Mouse (Mus musculus) megakaryocyte, embryonic 14.5 days (primary cell): Measurements from ENCODE around the gene Tub. TPM values are rescaled to one million over a fixed set of nuclear protein-coding genes. Genes with fewer than 3 reads are reported as not detected.

Source experiments
- H3K27me3 ChIP-seq: replicated peaks from 2 replicates; pipeline ENCODE3; 2012; ENCODE audit warnings: inconsistent platforms
- H3K36me3 ChIP-seq: replicated peaks from 2 replicates; pipeline ENCODE3; 2012; ENCODE audit warnings: low read length, inconsistent platforms, mixed read lengths
- H3K4me1 ChIP-seq: 2 replicates; pipeline ENCODE4 v1.6.1; 2012; ENCODE audit warnings: inconsistent platforms
- H3K4me3 ChIP-seq: replicated peaks from 2 replicates; pipeline ENCODE3; 2012; ENCODE audit warnings: moderate library complexity, mild to moderate bottlenecking, inconsistent platforms
- H3K9me3 ChIP-seq: 2 replicates; pipeline ENCODE4 v1.6.1; 2012; ENCODE audit warnings: inconsistent platforms
- FLI1 ChIP-seq: IDR thresholded peaks from 2 replicates; pipeline ENCODE4 v1.6.1; 2012; ENCODE audit warnings: low read length, inconsistent platforms, mixed read lengths
- GATA1 ChIP-seq: IDR thresholded peaks from 3 replicates; pipeline ENCODE4 v1.6.1; 2012; ENCODE audit warnings: mixed read lengths, low read length, inconsistent platforms, borderline replicate concordance
- polyA plus RNA-seq: library from polyadenylated mRNA; stranded (reverse); fragments of >175 nt; gene quantifications from 2 replicates; pipeline ENCODE4 v1.2.3, GENCODE M21; 2012; ENCODE audit warnings: low replicate concordance; ENCODE audit not compliant: insufficient read depth

The Tub gene
- polyA plus RNA-seq, 1 experiment = not detected

GRCm38 (mm10) chr7:109009260-109009659 lies 59.1 kb downstream of the Tub start:
- H3K9me3 ChIP-seq = no peaks in the 10 kb centered on the region
- H3K4me3 ChIP-seq = no peak overlapping the region
- H3K27me3 ChIP-seq = peaks cover 47% of the 10 kb centered on the region
- H3K36me3 ChIP-seq = no peaks in the 10 kb centered on the region
- TF ChIP-seq GATA1 = no peak
- no peaks in the 10 kb centered on the region for H3K4me1 ChIP-seq

- H3K4me3 ChIP-seq = no peak overlapping the region
- H3K27me3 ChIP-seq = peaks cover 50% of the 10 kb centered on the region
- no peaks in the 10 kb centered on the region for H3K36me3 ChIP-seq
- no peaks in the 10 kb centered on the region for H3K9me3 ChIP-seq
- no peak for TF ChIP-seq FLI1
- no peak for TF ChIP-seq GATA1
- no peaks in the 10 kb centered on the region for H3K4me1 ChIP-seq
Measured at GRCm38 (mm10) chr7:109010720-109011595, 60.8 kb downstream of the Tub start.

- no peaks in the 10 kb centered on the region for H3K4me1 ChIP-seq
- no peak overlapping the region for H3K4me3 ChIP-seq
- peaks cover 51% of the 10 kb centered on the region for H3K27me3 ChIP-seq
- H3K36me3 ChIP-seq = no peaks in the 10 kb centered on the region
- no peaks in the 10 kb centered on the region for H3K9me3 ChIP-seq
- TF ChIP-seq GATA1 (no peak), FLI1 (no peak)
Measured at GRCm38 (mm10) chr7:109011596-109012180, 61.5 kb downstream of the Tub start.

GRCm38 (mm10) chr7:109012575-109012974 lies 62.4 kb downstream of the Tub start:
- TF ChIP-seq FLI1 (no peak), GATA1 (no peak)
- no peaks in the 10 kb centered on the region for H3K9me3 ChIP-seq
- no peaks in the 10 kb centered on the region for H3K4me1 ChIP-seq
- no peak overlapping the region for H3K4me3 ChIP-seq
- no peaks in the 10 kb centered on the region for H3K36me3 ChIP-seq
- peaks cover 50% of the 10 kb centered on the region for H3K27me3 ChIP-seq

GRCm38 (mm10) chr7:109012998-109013625 lies 63.0 kb downstream of the Tub start:
- Histone ChIP-seq H3K4me3 (no peak overlapping the region), H3K9me3 (no peaks in the 10 kb centered on the region), H3K27me3 (peaks cover 52% of the 10 kb centered on the region), H3K36me3 (no peaks in the 10 kb centered on the region), H3K4me1 (no peaks in the 10 kb centered on the region)
- TF ChIP-seq GATA1 (no peak), FLI1 (no peak)

- Histone ChIP-seq H3K9me3 (no peaks in the 10 kb centered on the region), H3K27me3 (peaks cover 42% of the 10 kb centered on the region), H3K4me1 (no peaks in the 10 kb centered on the region), H3K4me3 (no peak overlapping the region), H3K36me3 (no peaks in the 10 kb centered on the region)
- TF ChIP-seq GATA1 (no peak), FLI1 (no peak)
Measured at GRCm38 (mm10) chr7:109014851-109015250, 64.7 kb downstream of the Tub start.

- Histone ChIP-seq H3K4me1 (no peaks in the 10 kb centered on the region), H3K4me3 (no peak overlapping the region), H3K9me3 (no peaks in the 10 kb centered on the region), H3K36me3 (no peaks in the 10 kb centered on the region), H3K27me3 (peaks cover 29% of the 10 kb centered on the region)
- no peak for TF ChIP-seq FLI1
- TF ChIP-seq GATA1 = no peak
Measured at GRCm38 (mm10) chr7:109016378-109016923, 66.3 kb downstream of the Tub start.

- Histone ChIP-seq H3K9me3 (no peaks in the 10 kb centered on the region), H3K4me1 (no peaks in the 10 kb centered on the region; the same call in 1 of the 2 replicates), H3K27me3 (peaks cover 11% of the 10 kb centered on the region), H3K36me3 (no peaks in the 10 kb centered on the region), H3K4me3 (no peak overlapping the region)
- TF ChIP-seq FLI1 = no peak
- TF ChIP-seq GATA1 = no peak
Measured at GRCm38 (mm10) chr7:109019243-109019642, 69.1 kb downstream of the Tub start.

GRCm38 (mm10) chr7:109021428-109021827 lies 71.3 kb downstream of the Tub start:
- Histone ChIP-seq H3K9me3 (no peaks in the 10 kb centered on the region), H3K4me1 (no peaks in the 10 kb centered on the region; the same call in 1 of the 2 replicates), H3K27me3 (peaks cover 13% of the 10 kb centered on the region), H3K36me3 (no peaks in the 10 kb centered on the region), H3K4me3 (no peak overlapping the region)
- TF ChIP-seq FLI1 (no peak), GATA1 (no peak)

GRCm38 (mm10) chr7:109025743-109026142 lies 75.6 kb downstream of the Tub start:
- H3K36me3 ChIP-seq = no peaks in the 10 kb centered on the region
- no peaks in the 10 kb centered on the region for H3K9me3 ChIP-seq
- peaks cover 16% of the 10 kb centered on the region for H3K27me3 ChIP-seq
- no peak for TF ChIP-seq FLI1
- no peak for TF ChIP-seq GATA1
- H3K4me3 ChIP-seq = no peak overlapping the region
- H3K4me1 ChIP-seq = peaks cover 5% of the 10 kb centered on the region; the same call in 1 of the 2 replicates
